Mouse (Mus musculus): ENCODE measurements around the gene Klk1b1. TPM values are rescaled to one million over a fixed set of nuclear protein-coding genes. Genes with fewer than 3 reads are reported as not detected.

Gene Klk1b1
- not detected in 2 replicates for polyA plus RNA-seq (2012)

DNA sequence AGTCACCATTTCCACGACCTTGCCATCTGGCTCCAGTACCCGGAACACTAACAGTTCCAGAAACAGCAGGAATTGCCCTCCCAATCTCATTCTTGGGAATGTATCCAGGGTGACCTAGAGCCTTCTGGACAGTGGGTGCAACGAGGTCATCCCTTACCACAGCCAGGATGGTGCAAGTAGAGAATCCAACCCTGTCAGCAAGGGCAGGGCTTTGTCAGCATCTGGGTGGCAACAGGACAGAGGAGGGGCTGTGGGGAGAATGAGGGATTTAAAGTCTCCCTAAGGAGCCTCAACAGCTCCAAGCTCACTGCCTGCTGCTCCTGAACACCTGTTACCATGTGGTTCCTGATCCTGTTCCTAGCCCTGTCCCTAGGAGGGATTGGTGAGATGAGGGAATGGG, at the start of gene Klk1b1:
Gene Klk1b1 (plus strand): TSS at position 301 of the 400 bp plus-strand sequence.
- no peak for TF ChIP-seq GATA1 (IDR thresholded peaks at IDR 0.05; ENCODE audit: low read length)

- no peak for TF ChIP-seq GATA1 (IDR thresholded peaks at IDR 0.05; ENCODE audit: low read length)
Observed at GRCm38 (mm10) chr7:43918426-43918825, 48.1 kb upstream of the Klk1b1 start.

DNA sequence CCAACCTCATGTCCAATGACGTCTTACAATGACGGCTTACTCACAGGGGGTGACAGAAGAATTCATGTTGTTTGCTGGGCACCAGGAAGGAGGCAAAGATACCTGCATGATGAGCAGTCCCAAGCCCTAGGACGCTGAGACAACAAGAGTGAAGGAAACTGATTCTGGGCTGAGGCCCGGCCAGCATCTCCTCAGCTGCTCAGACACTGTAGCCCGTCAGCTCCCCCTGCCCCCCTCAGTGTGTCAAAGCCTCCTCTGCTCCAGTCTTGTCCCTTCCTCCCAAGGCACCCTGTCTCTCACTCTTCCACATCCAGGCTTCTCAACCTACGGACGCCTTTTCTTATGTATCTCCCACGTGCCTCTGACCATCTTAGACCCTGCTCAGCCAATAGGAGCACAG, 47.7 kb upstream of the Klk1b1 start:
- no peak for TF ChIP-seq GATA1 (IDR thresholded peaks at IDR 0.05; ENCODE audit: low read length)

DNA sequence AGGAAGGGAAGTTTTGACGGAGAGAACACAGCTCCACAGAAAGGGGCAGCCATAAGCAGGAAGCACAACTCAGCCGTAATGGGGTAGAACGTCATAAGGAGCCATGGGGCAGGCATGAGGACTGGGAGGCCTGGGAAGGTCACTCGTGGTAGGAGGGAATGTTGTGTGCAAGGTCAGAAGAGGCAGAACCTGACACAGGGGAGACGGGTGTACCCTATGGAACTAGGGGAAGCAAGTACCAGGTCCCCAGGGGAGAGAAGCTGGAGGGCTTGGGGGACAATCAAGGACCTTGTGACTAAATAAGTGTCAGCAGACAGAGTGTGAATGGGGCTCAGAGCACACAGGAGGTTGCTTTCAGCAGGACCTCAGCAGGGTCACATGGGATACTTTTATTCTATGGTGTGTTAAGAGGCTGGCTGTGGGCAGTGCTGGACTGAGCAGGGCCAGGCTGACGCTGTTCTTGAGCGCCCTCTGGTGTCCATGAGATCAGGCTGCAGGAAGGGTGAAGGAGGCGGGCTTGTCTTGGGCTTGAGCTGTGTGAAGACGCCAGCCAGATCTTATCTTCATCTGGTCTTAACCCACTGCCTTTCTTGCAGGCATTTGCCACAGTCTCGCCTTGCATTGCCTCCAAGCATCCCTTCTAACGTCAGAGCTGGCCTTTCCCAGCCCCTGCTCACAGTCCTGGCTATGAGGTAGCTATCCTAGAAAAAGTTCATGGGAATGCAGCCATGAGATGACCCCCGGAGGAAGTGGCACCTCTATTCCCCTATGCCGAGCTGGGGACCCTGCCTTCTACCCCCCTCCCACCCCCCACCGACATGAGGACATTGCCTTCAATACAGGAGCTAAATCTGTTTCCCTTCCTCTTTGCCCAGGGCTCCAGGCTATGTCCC, 46.7 kb upstream of the Klk1b1 start:
- TF ChIP-seq GATA1 (IDR thresholded peaks at IDR 0.05; ENCODE audit: low read length): no peak

GRCm38 (mm10) chr7:43920582-43920981, 46.0 kb upstream of the Klk1b1 start:
- no peak for TF ChIP-seq GATA1 (IDR thresholded peaks at IDR 0.05; ENCODE audit: low read length)

DNA sequence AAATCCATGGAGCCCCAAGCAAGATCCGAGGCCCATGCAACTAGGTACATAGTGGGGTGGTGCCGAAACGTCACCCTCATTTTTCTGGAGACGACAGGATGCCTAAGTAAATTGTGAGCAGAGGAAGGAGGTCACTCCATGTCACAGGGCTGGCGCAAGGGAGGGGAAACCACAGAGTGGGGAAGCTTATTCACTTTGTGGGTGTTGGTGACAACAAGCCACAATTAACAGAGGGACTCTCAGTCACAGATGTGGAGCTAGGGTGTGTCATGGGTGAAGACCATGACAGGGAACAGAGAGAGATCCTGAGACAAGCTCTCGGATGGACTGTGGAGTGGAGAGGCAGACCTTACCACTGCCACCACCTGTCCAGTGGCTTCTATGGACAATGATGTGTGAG, 45.5 kb upstream of the Klk1b1 start:
- TF ChIP-seq GATA1 (IDR thresholded peaks at IDR 0.05; ENCODE audit: low read length): no peak

GRCm38 (mm10) chr7:43921941-43922340, 44.6 kb upstream of the Klk1b1 start:
- TF ChIP-seq GATA1 (IDR thresholded peaks at IDR 0.05; ENCODE audit: low read length): no peak

GRCm38 (mm10) chr7:43925985-43926384, 40.6 kb upstream of the Klk1b1 start:
- TF ChIP-seq GATA1 (IDR thresholded peaks at IDR 0.05; ENCODE audit: low read length): no peak

GRCm38 (mm10) chr7:43928521-43928920, 38.0 kb upstream of the Klk1b1 start:
- TF ChIP-seq GATA1 (IDR thresholded peaks at IDR 0.05; ENCODE audit: low read length): no peak

DNA sequence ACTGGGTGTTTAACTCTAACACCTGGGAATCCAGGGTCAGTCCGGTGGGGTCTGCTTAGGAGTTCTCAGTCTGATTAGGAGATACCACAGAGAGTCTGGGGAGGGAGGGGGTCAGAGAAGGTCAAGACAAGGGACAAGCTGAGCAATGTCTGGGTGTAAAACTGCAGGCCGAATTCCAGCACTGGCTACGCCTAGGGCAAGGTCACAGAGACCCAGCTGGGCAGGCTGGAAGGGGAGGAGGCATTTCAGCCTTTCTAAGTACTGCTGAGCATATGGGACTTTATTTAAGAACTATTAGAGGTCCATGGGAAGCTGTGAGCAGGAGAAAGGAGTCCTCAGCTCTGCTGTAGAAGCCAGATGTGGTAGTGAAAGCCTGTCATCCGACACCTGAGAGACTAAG, 34.2 kb upstream of the Klk1b1 start:
- no peak for TF ChIP-seq GATA1 (IDR thresholded peaks at IDR 0.05; ENCODE audit: low read length)

GRCm38 (mm10) chr7:43933440-43933839, 33.1 kb upstream of the Klk1b1 start, which contains the start of gene Klk15:
Klk15 (plus strand) TSS chr7:43933740.
- TF ChIP-seq GATA1 (IDR thresholded peaks at IDR 0.05; ENCODE audit: low read length): no peak

GRCm38 (mm10) chr7:43934747-43935146, 31.8 kb upstream of the Klk1b1 start:
- TF ChIP-seq GATA1 (IDR thresholded peaks at IDR 0.05; ENCODE audit: low read length): no peak

- TF ChIP-seq GATA1 (IDR thresholded peaks at IDR 0.05; ENCODE audit: low read length): no peak
Observed at GRCm38 (mm10) chr7:43936551-43936950, 30.0 kb upstream of the Klk1b1 start.

DNA sequence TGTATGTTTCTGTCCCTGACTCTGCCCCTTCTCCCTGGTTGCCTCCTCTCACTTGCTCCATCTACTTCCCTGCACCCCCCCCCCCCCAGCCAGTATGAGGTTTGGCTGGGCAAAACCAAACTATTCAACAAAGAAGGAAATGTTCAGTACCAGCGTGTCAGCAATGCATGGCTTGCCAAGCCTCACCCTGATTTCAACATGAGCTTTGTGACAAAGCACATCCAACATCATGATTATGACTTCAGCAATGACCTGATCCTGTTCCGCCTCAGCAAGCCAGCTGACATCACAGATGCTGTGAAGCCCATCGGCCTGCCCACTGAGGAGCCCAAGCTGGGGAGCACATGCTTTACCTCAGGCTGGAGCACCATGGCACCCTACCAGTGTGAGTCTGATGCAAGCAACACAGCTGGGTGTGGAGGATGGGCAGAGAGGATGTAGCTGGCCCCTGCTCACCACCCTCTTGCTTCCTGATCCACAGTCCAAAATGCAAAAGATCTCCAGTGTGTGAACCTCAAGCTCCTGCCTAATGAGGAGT, 21.8 kb upstream of the Klk1b1 start:
- TF ChIP-seq GATA1 (IDR thresholded peaks at IDR 0.05; ENCODE audit: low read length): no peak

DNA sequence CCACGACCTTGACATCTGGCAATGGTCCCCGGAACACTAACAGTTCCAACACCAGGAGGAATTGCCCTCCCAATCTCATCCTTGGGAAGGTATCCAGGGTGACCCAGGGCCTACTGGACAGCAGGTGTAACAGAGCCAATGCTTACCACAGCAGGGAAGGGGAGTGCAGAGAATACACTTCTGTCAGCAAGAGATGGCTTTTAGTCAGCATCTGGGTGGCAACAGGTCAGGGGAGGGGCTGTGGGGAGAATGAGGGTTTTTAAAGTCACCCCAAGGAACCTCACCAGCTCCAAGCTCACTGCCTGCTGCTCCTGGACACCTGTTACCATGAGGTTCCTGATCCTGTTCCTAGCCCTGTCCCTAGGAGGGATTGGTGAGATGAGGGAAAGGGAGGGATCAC, 16.2 kb upstream of the Klk1b1 start, which contains the start of gene Klk1b8:
Gene Klk1b8 (plus strand): TSS at position 301 of the 400 bp plus-strand sequence.
- no peak for TF ChIP-seq GATA1 (IDR thresholded peaks at IDR 0.05; ENCODE audit: low read length)

DNA sequence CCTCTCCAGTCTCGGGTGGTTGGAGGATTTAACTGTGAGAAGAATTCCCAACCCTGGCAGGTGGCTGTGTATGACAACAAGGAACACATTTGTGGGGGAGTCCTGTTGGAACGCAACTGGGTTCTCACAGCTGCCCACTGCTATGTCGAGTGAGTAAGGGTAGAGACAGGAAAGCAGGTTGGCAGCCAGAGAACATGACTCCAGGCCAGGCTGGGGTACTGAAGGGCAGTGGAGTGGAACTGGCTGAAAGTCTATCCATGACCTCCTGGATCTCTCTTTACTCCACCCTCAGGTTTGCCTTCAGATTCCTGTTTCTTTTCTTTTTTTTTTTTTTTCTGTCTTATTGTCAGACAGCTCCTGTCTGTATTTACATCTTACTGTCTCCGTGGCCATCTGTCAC, 13.8 kb upstream of the Klk1b1 start:
- TF ChIP-seq GATA1 (IDR thresholded peaks at IDR 0.05; ENCODE audit: low read length): no peak

DNA sequence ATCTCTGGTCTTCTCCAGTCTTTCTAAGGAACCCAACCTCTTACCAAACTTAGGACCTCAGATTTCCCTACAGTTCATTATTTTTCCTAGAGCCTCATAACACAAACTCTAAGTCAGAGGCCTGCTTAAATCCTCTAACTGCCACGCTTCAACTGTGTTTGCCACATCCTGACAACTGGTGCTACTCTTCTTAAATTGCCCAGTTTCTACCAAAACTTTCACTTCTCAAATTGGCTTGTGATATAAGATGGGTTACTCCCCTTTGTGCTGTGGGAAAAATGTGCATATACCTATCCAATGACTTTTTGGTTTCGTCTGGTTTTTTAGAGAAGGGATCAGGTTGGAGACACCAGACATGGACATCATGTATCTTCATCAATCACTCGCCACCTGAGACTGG, 507 bp downstream of the Klk1b1 start:
- TF ChIP-seq GATA1 (IDR thresholded peaks at IDR 0.05; ENCODE audit: low read length): no peak

Data from G1E-ER4 (cell line).